Mouse (Mus musculus): ENCODE data around the gene Vtn. TPM values are rescaled to one million over a fixed set of nuclear protein-coding genes. Genes with fewer than 3 reads are reported as not detected.
A peak's percentile ranks its signal among the peaks of the same experiment; 100 is the strongest.

Vtn gene
- polyA plus RNA-seq, 1 experiment from 2014 or later = 134 TPM

DNA sequence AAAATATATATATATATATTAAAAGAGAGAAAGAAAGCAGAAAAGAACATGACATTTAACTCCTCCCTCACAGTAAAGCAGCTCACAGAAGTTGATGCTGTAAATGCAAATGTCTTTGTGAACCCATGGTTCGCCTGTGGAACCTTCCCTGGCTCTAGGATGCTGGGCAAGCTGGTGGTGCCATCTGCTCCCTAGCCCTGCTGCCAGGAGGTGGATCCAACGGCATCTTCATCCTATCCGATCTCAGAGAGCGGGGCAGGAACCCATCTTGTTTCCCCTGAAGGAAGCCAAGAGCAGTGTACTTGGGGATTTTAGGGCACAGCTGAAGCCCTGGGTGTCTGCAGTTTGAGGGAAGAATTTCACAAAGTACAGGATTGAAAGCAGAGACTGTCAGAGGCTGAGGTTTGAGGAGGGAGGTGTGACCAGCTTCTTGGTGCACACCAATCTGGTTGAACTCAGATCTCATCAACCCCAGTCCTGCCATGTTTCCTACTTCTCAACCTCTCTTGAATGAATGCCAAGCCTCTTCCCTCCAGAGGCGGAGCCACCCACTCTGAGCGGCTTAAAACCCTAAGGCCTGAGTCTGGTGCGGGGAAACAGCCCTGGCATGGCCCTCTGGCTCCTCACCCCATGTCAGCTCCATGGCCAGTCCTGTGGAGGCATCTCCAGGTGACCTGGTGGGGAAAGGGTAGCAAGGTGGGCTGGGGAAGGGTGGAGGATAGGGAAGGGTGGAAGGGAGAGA, 4.2 kb downstream of the Vtn start, which contains the start of gene Sebox:
Gene Sebox (plus strand): TSS at position 539 of the 742 bp plus-strand sequence.
- Histone ChIP-seq H3K9me3 (ENCODE audit: control insufficient read depth, low read length) (no peaks in the 10 kb centered on the region), H3K4me1 (ENCODE audit: control insufficient read depth, insufficient read depth, low read length) (0 out of 2 replicates have a peak, but pooled peaks cover 3% of the 10 kb centered on the region), H3K4me2 (ENCODE audit: low read length) (no peak within 1 kb of the TSS), H3K27ac (replicated peaks; ENCODE audit: low read depth, low read length) (no peak within 1 kb of the TSS), H3K36me3 (ENCODE audit: control insufficient read depth, insufficient read depth, low read length) (peaks cover 24% of the 10 kb centered on the region), H3K4me3 (replicated peaks; ENCODE audit: low read depth, low read length) (no peak within 1 kb of the TSS), H3K27me3 (ENCODE audit: control insufficient read depth, insufficient read depth, low read length) (0 out of 2 replicates have a peak, but pooled peaks cover 5% of the 10 kb centered on the region), H3K9ac (replicated peaks; ENCODE audit: low read length) (no peak within 1 kb of the TSS)
- 77% methylated on average over 7 of the region's 7 CpGs for WGBS
- no peak for ATAC-seq (ENCODE audit: low FRiP score, low TSS enrichment)
- no peak for DNase-seq

DNA sequence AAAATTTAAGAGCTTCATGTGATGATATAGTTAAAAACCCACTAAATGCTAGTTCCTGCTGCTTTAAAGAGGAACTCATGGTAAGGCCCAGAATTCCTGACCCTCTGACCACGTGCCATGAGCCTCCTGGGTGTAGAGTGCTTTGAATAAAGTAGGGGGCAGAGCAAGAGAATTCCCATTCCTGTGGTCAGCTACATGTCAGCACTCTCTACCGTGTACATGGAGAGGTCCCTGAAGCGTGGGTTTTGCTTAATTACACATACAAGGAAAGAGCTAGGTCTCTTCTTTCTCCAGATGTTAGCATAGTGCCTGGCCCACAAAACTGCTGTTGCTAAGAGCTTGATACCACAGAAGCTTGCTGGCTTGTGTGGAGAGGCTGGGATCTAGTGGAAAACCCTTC, 6.5 kb downstream of the Vtn start:
- H3K9me3 ChIP-seq (ENCODE audit: control insufficient read depth, low read length) = no peaks in the 10 kb centered on the region
- WGBS = 82% methylated on average over 3 of the region's 3 CpGs
- no peaks in the 10 kb centered on the region for H3K27me3 ChIP-seq (ENCODE audit: control insufficient read depth, insufficient read depth, low read length)
- DNase-seq (no peak), ATAC-seq (ENCODE audit: low FRiP score, low TSS enrichment) (no peak)
- no peak overlapping the region for H3K27ac ChIP-seq (replicated peaks; ENCODE audit: low read depth, low read length)
- H3K4me1 ChIP-seq (ENCODE audit: control insufficient read depth, insufficient read depth, low read length) = no peaks in the 10 kb centered on the region
- peaks cover 38% of the 10 kb centered on the region for H3K36me3 ChIP-seq (ENCODE audit: control insufficient read depth, insufficient read depth, low read length)
- no peak overlapping the region for H3K9ac ChIP-seq (replicated peaks; ENCODE audit: low read length)
- no peak overlapping the region for H3K4me2 ChIP-seq (ENCODE audit: low read length)
- no peak overlapping the region for H3K4me3 ChIP-seq (replicated peaks; ENCODE audit: low read depth, low read length)

DNA sequence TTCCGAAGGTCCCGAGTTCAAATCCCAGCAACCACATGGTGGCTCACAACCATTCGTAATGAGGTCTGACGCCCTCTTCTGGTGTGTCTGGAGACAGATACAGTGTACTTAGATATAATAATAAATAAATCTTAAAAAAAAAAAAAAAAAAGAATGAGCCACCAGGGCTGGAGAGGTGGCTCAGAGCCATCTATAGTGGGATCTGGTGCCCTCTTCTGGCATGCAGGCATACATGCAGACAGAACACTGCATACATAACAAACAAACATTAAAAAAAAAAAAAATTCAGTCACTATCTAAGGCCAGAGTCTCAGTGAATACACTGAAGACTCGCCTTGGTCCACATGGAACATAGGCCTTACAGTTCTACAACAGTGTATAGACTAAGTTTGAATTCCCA, 10.3 kb downstream of the Vtn start:
- H3K9ac ChIP-seq (replicated peaks; ENCODE audit: low read length) = no peak overlapping the region
- H3K4me1 ChIP-seq (ENCODE audit: control insufficient read depth, insufficient read depth, low read length) = peaks cover 13% of the 10 kb centered on the region
- no peaks in the 10 kb centered on the region for H3K9me3 ChIP-seq (ENCODE audit: control insufficient read depth, low read length)
- 78% methylated on average over 5 of the region's 5 CpGs for WGBS
- ATAC-seq (ENCODE audit: low FRiP score, low TSS enrichment) (no peak), DNase-seq (peak; percentile 59)
- no peaks in the 10 kb centered on the region for H3K27me3 ChIP-seq (ENCODE audit: control insufficient read depth, insufficient read depth, low read length)
- H3K4me2 ChIP-seq (ENCODE audit: low read length) = no peak overlapping the region
- peaks cover 39% of the 10 kb centered on the region for H3K36me3 ChIP-seq (ENCODE audit: control insufficient read depth, insufficient read depth, low read length)
- no peak overlapping the region for H3K4me3 ChIP-seq (replicated peaks; ENCODE audit: low read depth, low read length)
- H3K27ac ChIP-seq (replicated peaks; ENCODE audit: low read depth, low read length) = no peak overlapping the region

DNA sequence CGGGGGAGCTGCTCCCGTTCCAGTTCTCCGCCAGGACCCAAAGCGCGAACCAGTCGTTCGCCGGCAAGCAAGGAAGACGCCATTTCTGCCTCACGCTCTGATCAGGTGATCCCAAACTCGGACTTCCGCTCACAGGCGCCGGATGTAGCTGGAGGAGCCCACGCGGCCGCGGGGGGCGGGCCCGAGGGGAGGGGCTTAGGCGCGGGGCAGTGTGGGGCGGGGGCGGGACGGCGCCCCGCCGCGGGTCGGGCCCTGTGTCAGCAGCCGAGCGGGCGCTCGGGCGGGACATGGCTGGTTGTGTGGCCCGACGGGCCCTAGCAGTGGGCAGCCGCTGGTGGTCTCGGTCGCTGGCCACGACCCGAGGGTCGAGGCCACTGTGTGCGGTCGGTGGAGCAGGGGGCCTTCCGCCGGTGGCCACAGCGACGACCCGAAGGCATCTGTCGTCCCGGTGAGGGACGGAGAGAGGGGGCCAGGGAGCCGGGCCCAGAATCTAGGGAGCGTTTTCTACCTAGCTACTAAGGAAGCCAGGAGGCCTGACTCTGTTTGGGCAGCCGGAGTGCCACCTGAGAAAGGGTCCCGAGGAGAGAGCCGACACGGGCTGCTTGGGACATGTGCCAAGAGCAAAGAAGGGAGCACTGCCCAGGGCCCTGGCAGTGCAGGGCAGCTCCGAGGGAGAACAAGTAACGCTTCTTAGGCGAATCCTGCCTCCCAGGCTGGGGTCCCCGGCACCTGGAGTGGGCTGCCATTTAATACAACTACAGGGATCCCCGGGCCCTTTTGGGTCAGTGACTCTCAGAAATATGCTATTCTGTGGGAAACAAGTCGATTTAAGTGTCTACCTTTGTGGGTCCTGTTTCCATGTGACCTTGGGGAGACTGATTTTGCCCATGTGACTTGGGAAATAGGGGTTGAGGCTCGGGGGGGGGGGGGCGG, 13.4 kb downstream of the Vtn start, which contains the start of the genes Tmem199 and Poldip2:
Gene Tmem199 (minus strand): TSS at position 148 of the 933 bp plus-strand sequence.
Gene Poldip2 (plus strand): TSS at position 169 of the 933 bp plus-strand sequence.
- WGBS = under 1% methylated on average over 67 of the region's 67 CpGs
- Histone ChIP-seq H3K4me2 (ENCODE audit: low read length) (peak within 1 kb of the TSS; percentile 88), H3K9ac (replicated peaks; ENCODE audit: low read length) (peak within 1 kb of the TSS; percentile 91), H3K4me3 (replicated peaks; ENCODE audit: low read depth, low read length) (peak within 1 kb of the TSS; percentile 92), H3K4me1 (ENCODE audit: control insufficient read depth, insufficient read depth, low read length) (peaks cover 13% of the 10 kb centered on the region), H3K27ac (replicated peaks; ENCODE audit: low read depth, low read length) (peak within 1 kb of the TSS; percentile 85), H3K36me3 (ENCODE audit: control insufficient read depth, insufficient read depth, low read length) (peaks cover 50% of the 10 kb centered on the region), H3K9me3 (ENCODE audit: control insufficient read depth, low read length) (no peaks in the 10 kb centered on the region), H3K27me3 (ENCODE audit: control insufficient read depth, insufficient read depth, low read length) (no peaks in the 10 kb centered on the region)
- ATAC-seq (ENCODE audit: low FRiP score, low TSS enrichment) = peak; percentile 95
- peak; percentile 98 for DNase-seq

DNA sequence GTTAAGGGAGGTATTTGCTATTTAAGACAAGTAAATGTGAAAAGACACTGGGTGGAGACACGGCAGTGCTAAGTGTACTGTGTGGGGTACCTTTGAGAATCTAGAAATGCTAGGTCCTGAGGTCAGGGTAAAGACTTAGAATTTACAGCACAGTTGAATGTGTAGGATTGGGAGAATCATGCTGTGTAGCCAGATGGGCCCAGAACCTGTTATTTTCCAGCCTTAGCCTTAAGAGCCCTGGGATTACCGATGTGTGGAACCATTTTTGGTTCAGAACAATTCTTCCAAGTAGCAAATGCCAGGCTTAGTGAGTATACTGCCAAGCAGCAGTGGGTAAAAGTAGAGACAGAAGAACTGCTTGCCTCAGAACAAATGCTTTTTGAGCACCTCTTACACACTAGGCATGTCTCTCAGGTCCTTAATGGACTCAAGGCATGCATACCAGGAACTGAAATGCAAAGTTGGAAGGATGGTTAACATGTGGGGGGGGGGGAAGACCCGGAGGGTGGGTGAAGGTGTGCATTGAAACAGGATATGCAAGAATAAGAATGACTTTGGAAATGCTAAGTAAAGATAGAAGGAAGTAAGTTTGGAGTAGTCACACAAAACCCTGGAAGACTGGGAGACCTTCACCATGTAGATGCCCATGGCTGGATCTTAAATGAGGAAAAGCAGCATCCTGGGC, 14.4 kb downstream of the Vtn start:
- WGBS = 81% methylated on average over 3 of the region's 3 CpGs

DNA sequence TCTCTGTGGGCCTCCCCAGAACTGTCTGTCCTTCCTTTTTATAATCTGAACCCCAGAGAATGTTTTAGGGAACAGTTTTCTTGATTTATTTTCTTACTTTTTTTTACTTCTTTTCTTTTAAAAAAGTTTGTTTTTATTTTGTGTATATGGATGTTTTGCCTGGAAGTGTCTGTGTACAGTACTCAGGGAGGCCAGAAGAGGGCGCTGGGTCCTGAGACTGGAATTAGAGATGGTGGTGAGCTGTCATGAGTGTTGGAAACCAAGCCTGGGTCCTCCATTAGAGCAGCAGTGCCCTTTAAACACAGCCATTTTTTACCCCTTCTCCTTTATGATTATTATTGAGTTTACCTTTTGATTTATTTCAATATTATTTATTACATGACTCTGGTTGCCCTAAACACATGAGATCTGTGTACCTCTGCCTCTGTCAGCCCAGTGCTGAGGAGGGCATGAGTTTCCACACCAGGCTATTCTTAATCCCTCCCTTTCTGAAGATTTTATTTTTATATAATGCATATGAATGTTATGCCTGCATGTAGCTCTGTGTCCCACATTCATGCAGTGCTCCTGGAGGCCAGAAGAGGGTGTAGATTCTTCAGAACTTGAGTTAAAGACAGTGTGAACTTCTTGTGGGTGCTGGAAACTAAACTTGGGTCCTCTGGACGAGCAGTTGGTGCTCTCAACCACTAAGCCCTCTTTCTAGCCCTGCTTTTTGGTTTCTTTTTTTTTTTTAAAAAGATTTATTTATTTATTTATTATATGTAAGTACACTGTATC, 16.8 kb downstream of the Vtn start:
- Histone ChIP-seq H3K4me1 (ENCODE audit: control insufficient read depth, insufficient read depth, low read length) (peaks cover 13% of the 10 kb centered on the region), H3K27ac (replicated peaks; ENCODE audit: low read depth, low read length) (no peak overlapping the region), H3K9me3 (ENCODE audit: control insufficient read depth, low read length) (no peaks in the 10 kb centered on the region), H3K9ac (replicated peaks; ENCODE audit: low read length) (no peak overlapping the region), H3K36me3 (ENCODE audit: control insufficient read depth, insufficient read depth, low read length) (peaks cover 62% of the 10 kb centered on the region), H3K27me3 (ENCODE audit: control insufficient read depth, insufficient read depth, low read length) (no peaks in the 10 kb centered on the region), H3K4me3 (replicated peaks; ENCODE audit: low read depth, low read length) (no peak overlapping the region), H3K4me2 (ENCODE audit: low read length) (no peak overlapping the region)
- ATAC-seq (ENCODE audit: low FRiP score, low TSS enrichment) (no peak), DNase-seq (no peak)
- 69% methylated on average over 2 of the region's 2 CpGs for WGBS

More for the DNA sequence above, 14.4 kb downstream of the Vtn start:
- no peaks in the 10 kb centered on the region for H3K27me3 ChIP-seq (ENCODE audit: control insufficient read depth, insufficient read depth, low read length)
- no peaks in the 10 kb centered on the region for H3K9me3 ChIP-seq (ENCODE audit: control insufficient read depth, low read length)
- ATAC-seq (ENCODE audit: low FRiP score, low TSS enrichment) (no peak), DNase-seq (no peak)
- H3K36me3 ChIP-seq (ENCODE audit: control insufficient read depth, insufficient read depth, low read length) = peaks cover 49% of the 10 kb centered on the region
- peak overlapping the region; percentile 92 for H3K4me3 ChIP-seq (replicated peaks; ENCODE audit: low read depth, low read length)
- no peak overlapping the region for H3K27ac ChIP-seq (replicated peaks; ENCODE audit: low read depth, low read length)
- peaks cover 13% of the 10 kb centered on the region for H3K4me1 ChIP-seq (ENCODE audit: control insufficient read depth, insufficient read depth, low read length)
- peak overlapping the region; percentile 91 for H3K9ac ChIP-seq (replicated peaks; ENCODE audit: low read length)
- H3K4me2 ChIP-seq (ENCODE audit: low read length) = peak overlapping the region; percentile 88

DNA sequence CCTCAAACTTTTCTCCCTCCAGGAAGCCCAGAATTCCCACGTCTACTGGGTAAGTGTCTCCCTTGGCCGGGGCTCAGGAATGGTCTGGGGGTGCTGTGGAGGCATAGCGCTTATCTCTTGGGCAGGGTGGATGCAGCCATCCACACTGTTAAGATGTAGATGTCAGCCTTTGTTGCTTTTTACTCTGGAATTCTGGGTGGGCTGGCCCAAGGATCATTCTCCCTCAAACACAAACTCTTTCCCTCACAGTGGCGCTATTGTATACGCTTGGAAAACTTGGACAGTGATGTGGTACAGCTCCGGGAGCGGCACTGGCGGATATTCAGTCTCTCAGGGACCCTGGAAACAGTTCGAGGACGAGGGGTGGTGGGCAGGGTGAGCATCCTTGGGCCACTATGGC, 20.0 kb downstream of the Vtn start:
- Histone ChIP-seq H3K4me3 (replicated peaks; ENCODE audit: low read depth, low read length) (no peak overlapping the region), H3K9ac (replicated peaks; ENCODE audit: low read length) (no peak overlapping the region), H3K27me3 (ENCODE audit: control insufficient read depth, insufficient read depth, low read length) (no peaks in the 10 kb centered on the region), H3K36me3 (ENCODE audit: control insufficient read depth, insufficient read depth, low read length) (peaks cover 94% of the 10 kb centered on the region), H3K4me1 (ENCODE audit: control insufficient read depth, insufficient read depth, low read length) (no peaks in the 10 kb centered on the region), H3K9me3 (ENCODE audit: control insufficient read depth, low read length) (no peaks in the 10 kb centered on the region), H3K4me2 (ENCODE audit: low read length) (no peak overlapping the region), H3K27ac (replicated peaks; ENCODE audit: low read depth, low read length) (no peak overlapping the region)
- WGBS = 86% methylated on average over 10 of the region's 10 CpGs
- DNase-seq = no peak
- ATAC-seq (ENCODE audit: low FRiP score, low TSS enrichment) = no peak

DNA sequence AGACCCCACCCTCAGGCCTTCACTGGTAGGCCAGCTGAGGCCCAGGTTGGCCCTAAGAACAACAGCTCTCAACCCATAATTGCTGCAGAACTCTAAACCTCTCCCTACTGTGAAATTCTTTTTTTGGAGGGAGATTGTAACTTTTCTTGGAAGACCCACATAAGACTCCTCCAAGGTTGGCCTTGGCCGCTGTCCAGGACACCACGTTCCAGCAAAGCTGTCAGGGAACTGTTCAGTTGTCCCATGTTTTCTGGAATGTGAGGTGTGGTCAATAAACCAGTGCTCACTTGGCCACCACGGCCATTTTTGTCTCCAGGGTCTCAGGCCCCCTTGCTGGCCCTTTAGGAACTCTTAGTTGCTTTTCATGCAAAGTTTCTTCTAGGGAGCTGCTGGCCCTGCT, 23.0 kb downstream of the Vtn start:
- Histone ChIP-seq H3K9ac (replicated peaks; ENCODE audit: low read length) (no peak overlapping the region), H3K36me3 (ENCODE audit: control insufficient read depth, insufficient read depth, low read length) (peaks cover 96% of the 10 kb centered on the region), H3K4me1 (ENCODE audit: control insufficient read depth, insufficient read depth, low read length) (no peaks in the 10 kb centered on the region), H3K4me3 (replicated peaks; ENCODE audit: low read depth, low read length) (no peak overlapping the region), H3K4me2 (ENCODE audit: low read length) (no peak overlapping the region), H3K27me3 (ENCODE audit: control insufficient read depth, insufficient read depth, low read length) (no peaks in the 10 kb centered on the region), H3K27ac (replicated peaks; ENCODE audit: low read depth, low read length) (no peak overlapping the region), H3K9me3 (ENCODE audit: control insufficient read depth, low read length) (no peaks in the 10 kb centered on the region)
- DNase-seq (no peak), ATAC-seq (ENCODE audit: low FRiP score, low TSS enrichment) (no peak)
- 94% methylated on average over 3 of the region's 3 CpGs for whole genome bisulfite sequencing

All from midbrain, embryonic 14.5 days (tissue).